Mouse (Mus musculus) inflammation-experienced regulatory T-cells, adult 6 months (primary cell): ENCODE data around the gene Socs5. TPM values are rescaled to one million over a fixed set of nuclear protein-coding genes. Genes with fewer than 3 reads are reported as not detected.

Source experiments
- ATAC-seq: one replicate; pipeline ENCODE4 v1.8.0; 2017
- polyA plus RNA-seq, 3 experiments: library from polyadenylated mRNA; unstranded; fragments of 100-300 nt; shearing (Covaris generic); gene quantifications; one replicate each; pipeline ENCODE4 v1.2.1; 2017

Socs5 gene
- polyA plus RNA-seq, 3 experiments from 2014 or later = 4.7 to 10.5 (median 8.6) TPM

GRCm38 (mm10) chr17:87169076-87169475, 61.6 kb downstream of the Socs5 start:
- no peak for ATAC-seq

GRCm38 (mm10) chr17:87170364-87170763, 62.9 kb downstream of the Socs5 start:
- ATAC-seq = no peak

- no peak for ATAC-seq
Measured at GRCm38 (mm10) chr17:87172031-87172430, 64.6 kb downstream of the Socs5 start.

GRCm38 (mm10) chr17:87173966-87174365, 66.5 kb downstream of the Socs5 start:
- ATAC-seq = no peak

- no peak for ATAC-seq
Measured at GRCm38 (mm10) chr17:87174651-87175331, 67.3 kb downstream of the Socs5 start.

- no peak for ATAC-seq
Measured at GRCm38 (mm10) chr17:87176066-87177012, 68.9 kb downstream of the Socs5 start.

- no peak for ATAC-seq
Measured at GRCm38 (mm10) chr17:87178596-87179590, 71.4 kb downstream of the Socs5 start.

GRCm38 (mm10) chr17:87179939-87180550, 72.6 kb downstream of the Socs5 start:
- no peak for ATAC-seq

- peak; percentile 75 for ATAC-seq
Measured at GRCm38 (mm10) chr17:87181683-87182346, 74.3 kb downstream of the Socs5 start.

- ATAC-seq = no peak
Measured at GRCm38 (mm10) chr17:87185461-87186066, 78.1 kb downstream of the Socs5 start.

- ATAC-seq = no peak
Measured at GRCm38 (mm10) chr17:87187005-87187404, 79.5 kb downstream of the Socs5 start.

Other genes starting within 250 kb of the Socs5 start
- not detected for gene Tmem247, start 190.3 kb upstream of the Socs5 start, polyA plus RNA-seq
- gene Atp6v1e2, start 159.8 kb upstream of the Socs5 start, polyA plus RNA-seq = not detected
- gene Rhoq, start 144.6 kb upstream of the Socs5 start, polyA plus RNA-seq = 1 to 10 TPM; 3.0 to 4.8 (median 3.8) TPM
- gene Pigf, start 82.3 kb upstream of the Socs5 start, polyA plus RNA-seq = 10 to 100 TPM; 21.0 to 30.2 (median 28.9) TPM
- 100 to 1,000 TPM in 1 of 3 experiments, 10 to 100 TPM in 2; 94.9 to 127 (median 99.0) TPM for gene Cript, start 82.1 kb upstream of the Socs5 start, polyA plus RNA-seq
- 10 to 100 TPM; 20.8 to 40.7 (median 37.4) TPM for gene Mcfd2, start 158.3 kb downstream of the Socs5 start, polyA plus RNA-seq
- gene Ttc7, start 175.2 kb downstream of the Socs5 start, polyA plus RNA-seq = 10 to 100 TPM; 16.9 to 22.6 (median 20.6) TPM